Mouse (Mus musculus): Measurements from ENCODE around the gene Rab8a.

- TF ChIP-seq EP300 (IDR thresholded peaks at IDR 0.05; ENCODE audit: insufficient read depth, low read depth, low read length) (peak; percentile 86), CTCF (IDR thresholded peaks at IDR 0.05) (no peak), POLR2A (IDR thresholded peaks at IDR 0.05; ENCODE audit: insufficient read depth, low read depth, low read length) (peak; percentile 78)
Observed at GRCm38 (mm10) chr8:72219541-72220363, 58.8 kb downstream of the Rab8a start, which contains the start of gene Fam32a.

Measured in heart, adult 2 months (tissue).